Mouse (Mus musculus) heart, postnatal 14 days (tissue): ENCODE results near the gene Pklr. TPM values are rescaled to one million over a fixed set of nuclear protein-coding genes. Genes with fewer than 3 reads are reported as not detected.

ENCODE experiments used
- DNase-seq, 2 experiments: peaks; one replicate each; pipeline ENCODE4 v3.0.0; 2021 to 2022
- intact Hi-C: fragments of 180-260 bp; cut with DNase I; formaldehyde crosslinking; loops from one replicate; pipeline ENCODE4 v1.15.1; 2025
- total RNA-seq, 2 experiments: library from RNA; stranded (reverse); gene quantifications; 2 replicates each; pipeline ENCODE4 v1.2.3; 2021

Pklr gene
- total RNA-seq, 2 experiments from 2014 or later, result not detected

- intact Hi-C loops, result no loop called here
- no peak for DNase-seq
Observed at GRCm38 (mm10) chr3:89187690-89188477, 51.9 kb downstream of the Pklr start.

GRCm38 (mm10) chr3:89188478-89188875, 52.5 kb downstream of the Pklr start:
- DNase-seq, result no peak
- intact Hi-C loops, result no loop called here

GRCm38 (mm10) chr3:89190436-89190835, 54.5 kb downstream of the Pklr start:
- intact Hi-C loops, result no loop called here
- no peak for DNase-seq

- DNase-seq, result no peak
- intact Hi-C loops, result no loop called here
Observed at GRCm38 (mm10) chr3:89193351-89193750, 57.4 kb downstream of the Pklr start.

GRCm38 (mm10) chr3:89193853-89194252, 57.9 kb downstream of the Pklr start:
- DNase-seq, result no peak
- intact Hi-C loops, result no loop called here

Other genes starting within 250 kb of the Pklr start
- gene Msto1, start 222.1 kb upstream of the Pklr start, total RNA-seq, result 10 to 100 TPM; 14.9 TPM
- gene Ash1l, start 185.5 kb upstream of the Pklr start, total RNA-seq, result 10 to 100 TPM; 41.8 to 42.2 TPM
- 100 to 1,000 TPM; 116 to 126 TPM for gene Dap3, start 185.0 kb upstream of the Pklr start, total RNA-seq
- 10 to 100 TPM; 16.0 to 17.7 TPM for gene Rusc1, start 42.8 kb upstream of the Pklr start, total RNA-seq
- not detected for gene Gm43738, start 35.0 kb upstream of the Pklr start, total RNA-seq
- gene Fdps, start 34.2 kb upstream of the Pklr start, total RNA-seq, result 10 to 100 TPM; 19.7 to 23.5 TPM
- gene Hcn3, start 24.1 kb downstream of the Pklr start, total RNA-seq, result under 1 TPM; 0.49 to 0.60 TPM
- gene Clk2, start 28.7 kb downstream of the Pklr start, total RNA-seq, result 10 to 100 TPM; 23.3 to 23.6 TPM
- gene Scamp3, start 41.3 kb downstream of the Pklr start, total RNA-seq, result 10 to 100 TPM; 47.2 to 48.7 TPM
- 1 to 10 TPM; 7.1 to 7.6 TPM for gene Fam189b, start 47.0 kb downstream of the Pklr start, total RNA-seq
- gene Gba, start 66.8 kb downstream of the Pklr start, total RNA-seq, result 10 to 100 TPM; 22.1 to 23.9 TPM
- 10 to 100 TPM; 12.7 to 17.1 TPM for gene Thbs3, start 79.0 kb downstream of the Pklr start, total RNA-seq
- gene Mtx1, start 90.9 kb downstream of the Pklr start, total RNA-seq, result 10 to 100 TPM; 64.8 to 69.8 TPM
- gene Muc1, start 92.9 kb downstream of the Pklr start, total RNA-seq, result under 1 TPM; 0.22 to 0.98 TPM
- 10 to 100 TPM; 71.9 to 72.8 TPM for gene Krtcap2, start 109.8 kb downstream of the Pklr start, total RNA-seq
- gene Trim46, start 110.2 kb downstream of the Pklr start, total RNA-seq, result under 1 TPM; 0.68 to 0.76 TPM
- 10 to 100 TPM; 47.6 to 58.7 TPM for gene Dpm3, start 123.2 kb downstream of the Pklr start, total RNA-seq
- 10 to 100 TPM; 20.6 to 22.7 TPM for gene Slc50a1, start 134.4 kb downstream of the Pklr start, total RNA-seq
- gene Efna1, start 145.0 kb downstream of the Pklr start, total RNA-seq, result 10 to 100 TPM; 32.4 to 34.0 TPM
- not detected for gene Efna3, start 186.8 kb downstream of the Pklr start, total RNA-seq
- under 1 TPM; 0.49 to 0.74 TPM for gene Efna4, start 201.9 kb downstream of the Pklr start, total RNA-seq
- gene Adam15, start 213.9 kb downstream of the Pklr start, total RNA-seq, result 10 to 100 TPM; 80.4 to 100.0 TPM
- not detected for gene Dcst2, start 225.8 kb downstream of the Pklr start, total RNA-seq
- gene Dcst1, start 229.1 kb downstream of the Pklr start, total RNA-seq, result under 1 TPM; 0.22 to 0.48 TPM